Mouse (Mus musculus) monocyte, adult 5-6 weeks (primary cell): ENCODE results near the gene Gm826. TPM values are rescaled to one million over a fixed set of nuclear protein-coding genes. Genes with fewer than 3 reads are reported as not detected.

Experiments used
- ATAC-seq: fragments of 153-309, 156-312 bp; replicated peaks from 2 replicates; pipeline ENCODE4 v1.8.0; 2017; ENCODE audit warnings: mild to moderate bottlenecking; ENCODE audit not compliant: low TSS enrichment, insufficient number of reproducible peaks, severe bottlenecking, poor library complexity, low FRiP score
- total RNA-seq: library from RNA; stranded (forward); fragments of 200-1000, 200-491, 200-594 nt; gene quantifications from 3 replicates; pipeline ENCODE4 v1.2.3, GENCODE M21; 2017

Gene Gm826
- total RNA-seq, 1 experiment from 2014 or later = not detected

DNA sequence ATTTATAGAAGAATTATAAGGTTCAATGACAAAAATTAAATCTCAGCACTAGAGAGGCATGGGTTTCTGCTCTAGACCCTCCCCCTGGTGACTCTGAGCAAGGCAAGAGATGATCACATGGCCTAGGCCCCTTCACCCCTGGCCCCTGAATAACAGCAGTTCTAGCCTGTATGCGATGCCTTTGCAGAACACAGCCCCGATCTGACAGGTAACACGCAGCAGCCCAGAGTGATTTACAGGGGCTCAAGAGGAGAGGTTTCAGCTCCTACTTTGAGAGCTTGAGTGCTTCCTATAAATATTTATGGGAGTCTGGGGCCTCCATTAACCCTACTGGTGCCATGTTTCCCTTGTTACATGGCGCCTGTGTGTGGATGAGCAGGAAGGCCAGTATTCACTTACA, 23.5 kb upstream of the Gm826 start:
- ATAC-seq = no peak

DNA sequence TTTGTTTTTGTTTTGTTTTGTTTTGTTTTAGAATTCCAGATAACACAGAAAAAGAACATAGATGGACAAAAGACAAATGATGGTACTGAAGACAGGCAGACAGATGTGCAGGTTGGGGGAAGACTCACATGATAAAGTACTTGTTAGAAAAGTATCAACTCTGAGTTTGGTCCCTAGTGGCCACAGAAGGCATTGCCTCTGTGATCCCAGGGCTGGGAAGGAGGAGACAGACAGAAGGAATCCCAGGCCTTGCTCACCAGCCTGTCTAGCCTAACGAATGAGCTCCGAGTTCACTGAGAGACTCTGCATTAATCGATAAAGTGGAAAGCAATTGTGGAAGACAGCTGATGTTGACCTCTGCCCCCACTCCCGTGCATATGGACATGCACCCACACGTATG, 22.2 kb upstream of the Gm826 start:
- ATAC-seq = no peak

DNA sequence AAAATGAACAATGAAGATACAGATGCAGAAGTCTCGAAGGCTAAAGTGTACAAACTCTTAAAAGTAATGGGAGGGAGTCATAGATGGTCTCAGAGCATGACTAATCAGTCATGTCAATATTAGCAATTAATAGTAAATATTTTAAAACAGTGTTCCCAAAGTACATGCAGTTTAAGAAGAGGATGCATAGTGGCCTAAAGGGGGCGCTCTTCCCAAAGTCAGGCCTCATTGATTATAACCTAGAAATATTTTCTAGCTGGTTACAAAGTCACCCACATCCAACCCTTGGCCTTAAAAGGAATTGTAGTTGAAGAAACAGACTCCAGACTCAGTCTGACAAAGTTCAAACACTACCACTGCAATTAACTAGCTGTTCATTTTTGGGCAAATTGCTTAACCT, 20.4 kb upstream of the Gm826 start:
- ATAC-seq = no peak

DNA sequence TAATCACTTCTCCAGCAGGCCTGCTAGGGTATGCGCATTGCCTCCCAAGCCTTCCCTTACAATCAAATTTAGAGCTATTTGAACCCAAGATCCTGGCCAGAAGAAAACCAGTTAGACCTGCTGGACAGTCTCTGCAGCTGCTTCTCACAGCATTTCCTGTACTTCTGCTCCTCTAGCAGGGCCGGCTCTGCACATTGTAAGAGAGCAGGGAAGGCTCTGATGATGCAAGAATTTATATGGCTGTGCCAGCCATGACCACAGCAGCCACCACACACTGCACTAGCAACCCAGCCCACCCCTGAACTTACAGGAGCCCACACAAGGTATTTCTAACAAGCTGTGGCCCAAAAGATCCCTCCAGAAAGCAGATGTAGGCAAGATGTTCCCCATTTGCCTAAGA, 19.6 kb upstream of the Gm826 start:
- no peak; the same call in 1 of the 2 replicates for ATAC-seq

DNA sequence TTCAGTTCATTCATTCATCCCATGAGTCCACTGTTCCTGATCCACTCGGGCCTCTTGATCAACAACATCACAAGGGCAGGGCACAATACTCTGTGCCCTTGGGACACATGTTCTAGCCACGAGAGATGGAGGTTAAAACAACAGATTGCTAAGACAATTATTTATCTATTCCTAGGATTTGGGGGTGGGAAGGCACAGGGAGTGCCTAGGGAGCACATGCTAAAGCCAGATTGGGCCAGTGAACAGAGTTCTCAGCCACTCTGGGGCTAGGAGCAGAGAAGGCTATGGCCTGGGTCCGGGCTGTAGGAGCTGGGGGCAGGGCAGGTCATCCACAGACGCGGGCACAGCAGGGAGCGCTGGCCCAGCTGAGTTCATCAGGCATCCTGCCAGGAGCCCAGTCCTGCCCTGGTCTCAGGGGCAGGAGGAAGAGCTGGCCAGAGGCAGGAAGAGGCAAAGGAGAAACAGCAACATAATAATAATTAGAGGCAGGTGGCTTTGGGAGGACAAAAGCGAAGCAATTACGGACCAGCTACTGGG, 17.1 kb upstream of the Gm826 start:
- no peak for ATAC-seq

DNA sequence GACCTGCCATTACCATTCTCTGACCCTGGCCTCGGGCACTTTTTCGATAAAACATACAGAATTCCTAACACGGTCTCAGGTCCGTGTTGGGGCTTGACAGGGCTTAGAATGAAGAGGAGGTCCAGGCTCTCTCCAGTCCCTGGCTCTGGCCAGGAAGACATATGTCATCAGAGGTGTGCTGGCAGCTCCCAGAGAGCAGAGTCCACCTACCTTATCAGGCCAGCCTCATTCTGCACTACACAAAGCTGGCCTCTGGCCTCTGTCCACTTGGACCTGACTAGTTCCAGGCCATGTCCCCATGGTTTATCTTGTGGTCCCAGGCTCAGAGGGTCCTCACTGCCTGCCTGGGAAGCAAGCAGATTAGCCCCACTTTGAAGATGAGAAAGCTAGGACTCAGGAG, 15.6 kb upstream of the Gm826 start:
- ATAC-seq = no peak

DNA sequence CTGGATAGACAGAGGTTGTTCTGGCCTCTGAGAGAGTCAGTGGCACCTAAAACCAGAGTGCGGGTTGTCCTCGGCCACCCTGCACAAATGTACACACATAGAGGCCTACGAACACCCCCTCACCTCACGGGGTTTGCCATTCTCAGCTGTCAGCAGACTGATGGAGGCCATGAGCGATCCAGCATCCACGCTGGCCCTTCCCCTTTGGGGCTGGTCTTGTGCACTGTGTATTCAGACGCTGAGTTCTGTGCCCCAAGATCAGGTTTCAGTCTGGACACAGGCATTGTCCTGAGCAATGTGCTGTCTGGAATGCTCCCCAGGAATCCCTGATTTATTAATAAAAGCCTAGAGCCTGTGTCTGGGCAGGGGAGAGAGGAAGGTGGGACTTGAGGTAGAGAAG, 14.8 kb upstream of the Gm826 start:
- no peak for ATAC-seq

DNA sequence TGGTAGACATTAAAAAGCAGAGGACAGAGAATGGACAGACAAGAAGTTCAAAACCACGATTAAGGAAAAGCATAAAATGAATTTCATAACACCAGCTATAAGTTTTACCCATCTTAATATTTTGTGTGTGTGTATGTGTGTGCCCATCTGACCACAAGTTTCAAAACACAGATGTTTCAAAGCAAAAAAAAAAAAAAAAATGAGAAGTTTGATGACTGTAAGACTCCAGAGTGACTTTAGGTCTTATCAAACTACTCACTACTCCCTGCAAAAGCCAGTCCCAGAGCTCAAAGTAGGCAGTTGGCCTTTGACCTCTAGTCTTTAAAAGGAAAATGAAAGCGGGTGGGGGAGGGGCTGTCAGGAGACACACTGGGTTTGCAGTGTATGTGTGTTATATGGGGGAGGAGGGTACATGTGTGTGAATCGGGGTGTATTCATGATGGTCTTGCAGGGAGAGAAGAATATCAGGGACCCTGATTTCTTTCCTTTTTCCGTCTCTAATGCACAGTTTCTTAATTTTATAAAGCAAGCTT, 14.2 kb upstream of the Gm826 start:
- ATAC-seq = no peak

DNA sequence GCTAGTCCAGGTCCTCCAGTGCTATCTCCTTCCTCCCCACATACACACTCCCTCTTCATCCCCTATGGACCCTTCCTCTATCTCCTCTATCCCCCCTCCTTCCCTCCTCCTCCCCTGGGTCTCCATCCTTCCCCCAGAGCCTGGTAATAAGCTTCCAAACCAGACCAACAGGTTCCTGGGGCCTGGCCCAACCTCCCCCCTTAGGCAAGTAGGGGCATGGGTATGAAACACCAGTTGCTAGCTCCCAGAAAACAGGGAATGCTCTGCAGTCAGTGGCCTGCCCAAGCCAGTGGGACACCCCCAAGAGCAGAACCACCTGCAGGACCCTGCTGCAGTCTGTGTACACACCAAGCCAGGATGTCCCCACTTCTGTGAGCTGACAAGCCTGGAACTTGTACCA, 11.7 kb upstream of the Gm826 start:
- ATAC-seq = no peak

DNA sequence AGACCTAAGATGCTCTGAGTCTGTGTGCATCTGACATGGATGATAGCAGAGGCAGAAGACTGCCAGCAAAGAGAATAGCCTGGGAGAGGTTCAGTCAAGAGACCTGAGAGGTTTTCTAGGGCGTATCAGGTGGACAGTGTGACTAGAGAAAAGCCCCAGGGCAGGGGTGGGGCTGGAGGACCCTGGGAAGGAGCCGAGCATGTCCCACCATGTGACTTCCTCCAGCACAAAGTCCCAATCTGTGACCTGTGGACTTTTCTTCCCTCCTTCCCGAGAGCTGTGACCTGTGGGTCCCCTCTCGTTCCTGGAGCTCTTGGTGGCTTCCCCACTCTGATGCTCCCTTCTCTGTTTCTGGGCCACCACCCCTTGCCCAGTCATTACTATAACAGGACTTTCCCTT, 6.2 kb upstream of the Gm826 start:
- no peak for ATAC-seq

DNA sequence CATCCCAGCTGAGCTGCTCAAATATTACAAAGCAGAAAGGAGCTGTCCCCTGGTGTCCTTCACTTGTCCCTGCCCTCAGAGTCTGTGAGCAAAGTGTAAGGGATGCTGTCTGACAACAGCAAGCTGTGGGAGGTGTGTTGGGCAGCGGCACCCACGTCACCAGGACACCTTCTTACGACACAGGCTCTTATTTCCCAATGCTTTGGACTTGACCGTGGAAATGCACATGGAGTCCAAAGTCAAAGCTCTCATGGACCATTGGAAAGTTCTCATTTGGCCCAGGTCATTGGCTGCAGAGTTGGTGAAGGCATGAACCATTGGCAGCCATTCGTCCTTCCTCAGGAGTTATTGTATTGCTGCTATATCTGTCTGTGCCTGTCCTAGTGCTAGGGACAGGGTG, 5.6 kb upstream of the Gm826 start:
- no peak for ATAC-seq

DNA sequence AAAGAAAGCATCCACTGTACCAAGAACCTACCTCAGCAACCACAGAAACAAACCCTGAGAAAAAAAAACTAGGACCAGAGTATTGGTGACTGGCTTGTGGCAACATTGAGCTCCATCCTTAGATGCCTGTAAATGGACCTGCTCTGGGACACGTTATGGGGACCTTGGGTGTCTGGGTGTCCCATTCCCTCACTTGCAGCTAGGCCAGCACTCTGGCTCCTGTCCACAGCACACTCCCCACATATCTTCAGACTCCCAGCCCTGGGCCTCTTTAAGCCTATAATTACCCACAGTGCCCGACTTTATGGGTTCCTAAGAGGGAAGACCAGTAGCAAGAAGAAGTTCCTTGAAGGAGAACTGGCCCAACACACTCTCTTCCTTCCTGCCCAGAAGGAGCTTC, 2.1 kb upstream of the Gm826 start:
- no peak for ATAC-seq

DNA sequence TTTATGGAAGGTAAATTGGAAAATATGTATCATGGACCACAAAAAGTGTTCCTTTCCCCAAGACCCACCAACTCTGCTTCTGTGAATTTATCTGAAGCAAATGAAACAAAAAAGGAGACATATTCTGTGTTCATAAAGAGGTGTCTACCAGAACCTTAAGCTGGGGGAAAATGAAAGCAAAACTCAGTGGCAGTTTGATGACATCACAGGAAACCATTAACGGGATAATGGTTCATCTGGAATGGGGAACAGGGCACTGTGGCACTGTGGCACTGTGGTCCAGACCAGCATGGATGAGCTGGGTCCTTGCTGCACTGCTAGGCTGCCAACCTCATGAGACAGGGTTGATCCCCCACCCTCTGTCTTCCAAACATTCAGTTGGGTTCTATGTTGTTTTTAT, 1.1 kb upstream of the Gm826 start:
- no peak for ATAC-seq

DNA sequence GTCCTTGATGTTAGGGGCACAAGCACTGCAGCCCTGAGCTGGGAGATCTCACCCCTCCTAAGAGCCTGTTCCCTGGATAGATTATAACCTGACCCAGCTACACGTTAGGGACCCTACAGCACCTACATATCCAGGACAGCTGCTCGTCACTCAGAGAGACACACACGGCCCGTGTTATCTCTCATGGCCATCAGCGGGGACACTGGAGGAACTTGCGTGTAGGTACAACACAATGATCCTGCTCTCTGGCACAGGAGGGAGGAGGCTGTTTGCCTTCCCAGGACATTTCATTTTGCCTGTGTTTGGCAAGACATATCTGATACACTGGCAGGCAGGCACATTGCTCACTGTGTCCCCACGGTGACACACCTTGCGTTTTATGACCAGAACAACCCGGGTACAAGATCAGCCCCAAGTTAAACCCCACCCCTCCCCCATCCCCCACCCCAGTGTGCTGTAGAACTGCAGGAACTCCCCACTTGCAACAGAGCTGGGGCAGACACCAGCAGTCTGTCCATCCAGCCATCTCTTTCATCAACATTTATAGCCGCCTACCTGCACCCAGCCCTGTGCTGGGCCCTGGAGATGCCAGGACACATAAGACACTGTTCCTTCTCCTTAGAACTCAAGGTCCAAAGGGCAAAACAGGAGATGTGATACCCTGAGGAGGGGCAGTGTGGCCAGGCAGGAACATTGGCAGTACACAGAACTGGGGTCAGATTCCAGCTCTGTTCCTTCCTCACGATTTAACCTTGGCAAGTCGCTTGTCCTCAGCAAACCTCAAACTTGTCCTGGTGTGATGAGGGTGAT, 1.2 kb downstream of the Gm826 start:
- ATAC-seq = no peak

DNA sequence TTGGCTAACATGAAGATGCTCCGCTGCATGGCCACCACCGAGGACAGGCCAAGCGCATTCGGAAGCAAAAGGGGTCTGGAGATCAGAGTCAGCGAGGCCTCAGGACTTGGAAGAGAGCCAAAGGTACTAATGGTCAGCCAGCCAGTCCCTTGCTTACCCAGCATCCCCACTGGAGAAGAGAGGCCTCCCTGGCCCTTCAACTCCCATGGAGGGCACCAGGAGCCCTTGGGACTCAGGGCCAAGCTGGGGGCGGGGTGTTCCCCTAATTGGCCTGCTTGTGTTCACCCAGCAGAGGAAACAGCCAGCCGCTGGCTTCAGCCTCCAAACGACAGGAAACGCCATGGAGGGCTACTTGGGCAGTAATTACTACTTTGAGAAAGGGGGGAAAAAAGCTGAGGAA, 5.1 kb downstream of the Gm826 start:
- no peak for ATAC-seq

DNA sequence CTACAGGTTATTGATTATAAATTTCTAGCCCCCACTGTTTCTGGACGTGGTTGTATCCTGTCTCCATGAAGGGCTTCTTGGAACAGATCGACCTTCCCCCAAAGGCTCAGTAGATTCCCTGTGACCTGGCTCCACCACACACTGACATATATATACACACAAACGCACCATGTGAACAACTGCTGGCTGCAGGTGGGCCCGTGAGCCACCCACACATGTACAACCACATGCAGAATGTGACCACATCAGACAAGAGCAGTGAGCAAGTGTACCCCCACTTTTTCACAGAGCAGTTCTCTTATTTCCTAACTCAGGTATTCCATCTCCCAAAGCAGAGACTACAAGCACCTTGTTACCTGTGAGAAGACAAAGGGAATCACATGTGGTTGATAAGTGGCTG, 6.2 kb downstream of the Gm826 start:
- ATAC-seq = no peak

DNA sequence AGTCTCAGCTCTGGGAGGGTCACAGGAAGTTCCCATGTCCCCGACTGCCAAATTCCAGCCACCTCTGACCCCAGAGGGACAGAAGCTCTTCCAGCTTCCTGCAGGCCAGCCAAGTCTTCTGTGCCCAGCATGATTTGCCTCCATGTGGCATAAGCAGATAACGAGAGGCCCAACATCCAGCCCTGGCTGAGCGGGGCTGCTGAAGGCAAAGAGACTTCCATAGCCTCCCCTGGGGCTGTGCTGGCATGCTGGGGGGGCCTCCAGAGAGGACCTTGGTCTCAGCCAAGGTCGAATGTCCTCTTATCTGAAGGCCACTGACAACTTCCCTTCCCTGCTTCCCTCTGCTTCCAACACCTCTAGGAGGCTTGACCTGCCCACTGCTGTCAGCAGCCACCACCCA, 6.8 kb downstream of the Gm826 start:
- no peak for ATAC-seq

DNA sequence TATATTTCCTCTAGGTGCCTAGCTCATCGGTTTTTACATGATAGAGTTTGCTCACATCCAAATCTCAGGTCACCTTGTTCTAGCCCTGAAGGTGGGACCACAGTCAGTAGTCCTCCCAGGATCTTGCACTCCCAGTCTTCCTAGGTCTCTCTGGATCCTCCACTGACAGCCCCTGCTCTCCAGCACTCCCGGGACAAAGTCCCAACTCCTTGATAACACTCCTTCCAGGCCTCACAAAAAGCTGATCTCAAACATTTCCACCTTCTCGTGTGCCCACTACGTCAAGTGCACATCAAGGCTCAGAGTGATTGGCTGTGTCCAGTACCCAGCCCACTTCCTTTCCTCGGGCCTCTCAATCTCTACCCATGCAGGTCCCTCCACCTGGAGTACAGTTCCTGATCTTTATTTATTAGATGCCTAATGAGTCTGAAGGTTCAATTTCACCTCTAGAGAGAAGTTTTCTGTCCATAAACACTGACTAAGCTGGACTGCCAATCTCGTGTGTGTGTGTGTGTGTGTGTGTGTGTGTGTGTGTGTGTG, 8.8 kb downstream of the Gm826 start:
- ATAC-seq = no peak

DNA sequence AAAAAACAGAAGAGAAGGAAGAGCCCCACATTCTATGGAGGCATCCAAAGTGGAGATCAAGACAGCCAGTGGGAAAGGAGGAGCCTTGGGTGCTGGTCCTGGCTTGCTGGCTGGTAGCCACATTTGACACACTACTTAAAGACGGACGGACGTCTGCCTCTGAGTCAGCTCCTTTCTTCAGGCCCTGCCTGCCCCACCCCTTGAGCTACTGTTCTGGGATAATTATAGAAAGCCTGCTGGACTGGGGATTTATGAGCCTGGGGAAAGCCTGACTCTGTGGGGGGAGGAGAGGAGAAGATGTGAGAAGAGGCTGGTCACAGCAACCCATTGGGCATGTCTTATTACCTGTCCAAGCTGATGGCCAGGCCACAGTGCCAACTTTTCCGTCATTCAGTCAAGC, 12.1 kb downstream of the Gm826 start:
- ATAC-seq = no peak

DNA sequence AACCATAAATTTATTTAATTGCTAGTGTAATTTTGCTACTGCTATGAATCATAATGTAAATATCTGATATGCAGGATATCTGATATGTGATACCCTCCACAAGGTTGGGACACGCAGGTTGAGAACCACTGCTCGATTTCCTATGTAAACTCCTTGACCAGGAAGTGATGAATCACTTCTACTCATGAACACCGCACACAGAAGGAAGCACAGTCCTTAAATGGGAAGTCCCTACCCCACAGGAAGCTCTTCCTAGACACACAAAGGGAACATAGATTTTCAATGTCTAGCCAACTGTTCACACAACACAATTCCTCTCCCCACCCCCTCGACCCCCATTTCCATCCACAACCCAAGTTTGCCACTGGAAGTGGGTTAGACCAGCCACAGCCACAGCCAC, 15.7 kb downstream of the Gm826 start:
- 0 out of 2 replicates have a peak, but pooled peaks have one; percentile 40 for ATAC-seq
